Mouse (Mus musculus) liver (tissue): ENCODE measurements at regions not wholly inside any gene's neighbourhood (a gene's known extent, or its start where the extent isn't known, plus 50 kb on each side); places are given as distances from the start of the nearest gene placed in this dataset.

Source experiments
- DNase-seq: peaks from one replicate; pipeline ENCODE4 v3.0.0-alpha.2; 2020; ENCODE audit warnings: mixed read lengths

- no peak for DNase-seq
Observed at GRCm38 (mm10) chr4:142633667-142634350, 394.6 kb upstream of the Kazn start.

- DNase-seq = no peak
Observed at GRCm38 (mm10) chr4:142626503-142627194, 387.4 kb upstream of the Kazn start.

GRCm38 (mm10) chr4:142625456-142625855 is 386.3 kb upstream of the Kazn start:
- no peak for DNase-seq

- no peak for DNase-seq
Observed at GRCm38 (mm10) chr4:142622151-142622861, 383.1 kb upstream of the Kazn start.

GRCm38 (mm10) chr4:142619396-142619795 is 380.2 kb upstream of the Kazn start:
- no peak for DNase-seq

- DNase-seq = no peak
Observed at GRCm38 (mm10) chr4:142618770-142619169, 379.6 kb upstream of the Kazn start.

GRCm38 (mm10) chr4:142617676-142618075 is 378.5 kb upstream of the Kazn start:
- DNase-seq = no peak

GRCm38 (mm10) chr4:142616901-142617300 is 377.7 kb upstream of the Kazn start:
- DNase-seq = no peak

GRCm38 (mm10) chr4:142605098-142605497 is 365.9 kb upstream of the Kazn start:
- no peak for DNase-seq

GRCm38 (mm10) chr4:142597214-142597613 is 358.0 kb upstream of the Kazn start:
- DNase-seq = no peak

- DNase-seq = no peak
Observed at GRCm38 (mm10) chr4:142589084-142589741, 350.0 kb upstream of the Kazn start.

GRCm38 (mm10) chr4:142588418-142589083 is 349.4 kb upstream of the Kazn start:
- no peak for DNase-seq

GRCm38 (mm10) chr4:142587345-142588035 is 348.3 kb upstream of the Kazn start:
- no peak for DNase-seq

- DNase-seq = no peak
Observed at GRCm38 (mm10) chr4:142578536-142578935, 339.3 kb upstream of the Kazn start.

- no peak for DNase-seq
Observed at GRCm38 (mm10) chr4:142577519-142577918, 338.3 kb upstream of the Kazn start.

- no peak for DNase-seq
Observed at GRCm38 (mm10) chr4:142574528-142574927, 335.3 kb upstream of the Kazn start.

- no peak for DNase-seq
Observed at GRCm38 (mm10) chr4:142570712-142571111, 331.5 kb upstream of the Kazn start.

- DNase-seq = no peak
Observed at GRCm38 (mm10) chr4:142568556-142568955, 329.4 kb upstream of the Kazn start.

GRCm38 (mm10) chr4:142554716-142555115 is 315.5 kb upstream of the Kazn start:
- DNase-seq = no peak

- DNase-seq = no peak
Observed at GRCm38 (mm10) chr4:142545871-142546270, 306.7 kb upstream of the Kazn start.

- no peak for DNase-seq
Observed at GRCm38 (mm10) chr4:142545187-142545586, 306.0 kb upstream of the Kazn start.

GRCm38 (mm10) chr4:142544736-142545135 is 305.5 kb upstream of the Kazn start:
- DNase-seq = no peak
